Mouse (Mus musculus) CH12.LX (cell line): ENCODE measurements at regions not wholly inside any gene's neighbourhood (a gene's known extent, or its start where the extent isn't known, plus 50 kb on each side); places are given as distances from the start of the nearest gene placed in this dataset.

Source experiments
- CTCF ChIP-seq, 2 experiments: IDR thresholded peaks in 1 of 2; conservative IDR thresholded peaks in 1 of 2; 2 replicates each; pipeline ENCODE4 v1.5.1; 2011 to 2012; ENCODE audit warnings: low read depth in 2 of 2, low read length in 2 of 2, improper control_type of control experiment in 1 of 2, inconsistent platforms in 1 of 2, mild to moderate bottlenecking in 1 of 2, moderate library complexity in 1 of 2
- ETS1 ChIP-seq: conservative IDR thresholded peaks from 2 replicates; pipeline ENCODE4 v1.6.1; 2012; ENCODE audit warnings: low read depth, mild to moderate bottlenecking, inconsistent platforms, low read length, improper control_type of control experiment, moderate library complexity
- GABPA ChIP-seq: IDR thresholded peaks from 2 replicates; pipeline ENCODE4 v1.6.1; 2012; ENCODE audit warnings: low read depth, low read length, improper control_type of control experiment, inconsistent platforms; ENCODE audit not compliant: insufficient replicate concordance
- NELFE ChIP-seq: IDR thresholded peaks from 2 replicates; pipeline ENCODE4 v1.6.1; 2011; ENCODE audit warnings: low read depth, low read length, improper control_type of control experiment
- POLR2A ChIP-seq: IDR thresholded peaks from 2 replicates; pipeline ENCODE4 v1.6.1; 2011; ENCODE audit warnings: low read depth, mild to moderate bottlenecking, improper control_type of control experiment, low read length
- RAD21 ChIP-seq: IDR thresholded peaks from 2 replicates; pipeline ENCODE4 v1.6.1; 2011; ENCODE audit warnings: low read depth, mild to moderate bottlenecking, low read length, improper control_type of control experiment, moderate library complexity
- TCF12 ChIP-seq: IDR thresholded peaks from 2 replicates; pipeline ENCODE4 v1.6.1; 2014; ENCODE audit warnings: low read depth, mild to moderate bottlenecking, inconsistent platforms, low read length, improper control_type of control experiment

- TF ChIP-seq RAD21 (no peak), NELFE (no peak), TCF12 (no peak), CTCF (conservative IDR thresholded peaks at IDR 0.05 in 1 of 2, IDR thresholded peaks at IDR 0.05 in 1 of 2; ENCODE audit: low read depth in 2 of 2, low read length in 2 of 2) (no peak), POLR2A (no peak), GABPA (no peak), ETS1 (no peak)
These were observed 167.6 kb upstream of the Gm4791 start for GRCm38 (mm10) chr9:46830746-46831560.
